Mouse (Mus musculus): ENCODE measurements around the gene Ywhag. TPM values are rescaled to one million over a fixed set of nuclear protein-coding genes. Genes with fewer than 3 reads are reported as not detected.
A peak's percentile ranks its signal among the peaks of the same experiment; 100 is the strongest.

Gene Ywhag
- polyA plus RNA-seq, 1 experiment from 2014 or later: 93.3 TPM

GRCm38 (mm10) chr5:135879449-135880158 lies 54.8 kb downstream of the Ywhag start:
- no peak for DNase-seq (ENCODE audit: low spot score)
- no peaks in the 10 kb centered on the region for H3K36me3 ChIP-seq (ENCODE audit: control insufficient read depth, insufficient read depth, low read length)
- no peak overlapping the region for H3K9ac ChIP-seq (ENCODE audit: low read length)
- no peaks in the 10 kb centered on the region for H3K27me3 ChIP-seq (replicated peaks; ENCODE audit: control insufficient read depth, insufficient read depth, low read length)
- no peak overlapping the region for H3K4me3 ChIP-seq (ENCODE audit: low read depth, low read length)
- 0 out of 2 replicates have a peak, but pooled peaks have one; percentile 29 for ATAC-seq (replicated peaks; ENCODE audit: low FRiP score, low TSS enrichment, low read depth)
- no peak overlapping the region for H3K4me2 ChIP-seq (ENCODE audit: low read length)
- H3K9me3 ChIP-seq (ENCODE audit: control insufficient read depth, low read length): no peaks in the 10 kb centered on the region
- WGBS: 29% methylated on average over 13 of the region's 13 CpGs
- H3K4me1 ChIP-seq (replicated peaks; ENCODE audit: control insufficient read depth, insufficient read depth, low read length): peaks cover 11% of the 10 kb centered on the region
- no peak overlapping the region for H3K27ac ChIP-seq (ENCODE audit: low read depth)

- H3K9me3 ChIP-seq (ENCODE audit: control insufficient read depth, low read length): no peaks in the 10 kb centered on the region
- H3K4me3 ChIP-seq (ENCODE audit: low read depth, low read length): peak overlapping the region; percentile 35
- peaks cover 11% of the 10 kb centered on the region for H3K4me1 ChIP-seq (replicated peaks; ENCODE audit: control insufficient read depth, insufficient read depth, low read length)
- H3K27me3 ChIP-seq (replicated peaks; ENCODE audit: control insufficient read depth, insufficient read depth, low read length): peaks cover 9% of the 10 kb centered on the region; the same call in 1 of the 2 replicates
- ATAC-seq (replicated peaks; ENCODE audit: low FRiP score, low TSS enrichment, low read depth): peak; percentile 48; the same call in 1 of the 2 replicates
- WGBS: under 1% methylated on average over 16 of the region's 16 CpGs
- H3K9ac ChIP-seq (ENCODE audit: low read length): 0 out of 2 replicates have a peak overlapping the region, but pooled peaks have one; percentile 29
- H3K36me3 ChIP-seq (ENCODE audit: control insufficient read depth, insufficient read depth, low read length): no peaks in the 10 kb centered on the region
- peak; percentile 75 for DNase-seq (ENCODE audit: low spot score)
- peak overlapping the region; percentile 60 for H3K4me2 ChIP-seq (ENCODE audit: low read length)
- no peak overlapping the region for H3K27ac ChIP-seq (ENCODE audit: low read depth)
Measured at GRCm38 (mm10) chr5:135877831-135878231, 56.6 kb downstream of the Ywhag start.

- no peak for ATAC-seq (replicated peaks; ENCODE audit: low FRiP score, low TSS enrichment, low read depth)
- peaks cover 11% of the 10 kb centered on the region for H3K4me1 ChIP-seq (replicated peaks; ENCODE audit: control insufficient read depth, insufficient read depth, low read length)
- H3K27ac ChIP-seq (ENCODE audit: low read depth): no peak overlapping the region
- H3K4me3 ChIP-seq (ENCODE audit: low read depth, low read length): 0 out of 2 replicates have a peak overlapping the region, but pooled peaks have one; percentile 35
- H3K36me3 ChIP-seq (ENCODE audit: control insufficient read depth, insufficient read depth, low read length): no peaks in the 10 kb centered on the region
- peak; percentile 80 for DNase-seq (ENCODE audit: low spot score)
- no peak overlapping the region for H3K9ac ChIP-seq (ENCODE audit: low read length)
- 19% methylated on average over 8 of the region's 8 CpGs for WGBS
- no peaks in the 10 kb centered on the region for H3K9me3 ChIP-seq (ENCODE audit: control insufficient read depth, low read length)
- peak overlapping the region; percentile 60 for H3K4me2 ChIP-seq (ENCODE audit: low read length)
- peaks cover 12% of the 10 kb centered on the region; the same call in 1 of the 2 replicates for H3K27me3 ChIP-seq (replicated peaks; ENCODE audit: control insufficient read depth, insufficient read depth, low read length)
Measured at GRCm38 (mm10) chr5:135877180-135877579, 57.2 kb downstream of the Ywhag start.

GRCm38 (mm10) chr5:135873753-135874152 lies 60.7 kb downstream of the Ywhag start:
- peaks cover 5% of the 10 kb centered on the region; the same call in 1 of the 2 replicates for H3K4me1 ChIP-seq (replicated peaks; ENCODE audit: control insufficient read depth, insufficient read depth, low read length)
- H3K27me3 ChIP-seq (replicated peaks; ENCODE audit: control insufficient read depth, insufficient read depth, low read length): peaks cover 45% of the 10 kb centered on the region
- H3K27ac ChIP-seq (ENCODE audit: low read depth): no peak overlapping the region
- H3K4me2 ChIP-seq (ENCODE audit: low read length): no peak overlapping the region
- no peak overlapping the region for H3K9ac ChIP-seq (ENCODE audit: low read length)
- no peaks in the 10 kb centered on the region for H3K36me3 ChIP-seq (ENCODE audit: control insufficient read depth, insufficient read depth, low read length)
- 57% methylated on average over 9 of the region's 9 CpGs for WGBS
- DNase-seq (ENCODE audit: low spot score) (no peak), ATAC-seq (replicated peaks; ENCODE audit: low FRiP score, low TSS enrichment, low read depth) (no peak)
- H3K9me3 ChIP-seq (ENCODE audit: control insufficient read depth, low read length): no peaks in the 10 kb centered on the region
- H3K4me3 ChIP-seq (ENCODE audit: low read depth, low read length): no peak overlapping the region

- no peak for ATAC-seq (replicated peaks; ENCODE audit: low FRiP score, low TSS enrichment, low read depth)
- Histone ChIP-seq H3K4me2 (ENCODE audit: low read length) (no peak overlapping the region), H3K4me3 (ENCODE audit: low read depth, low read length) (no peak overlapping the region), H3K4me1 (replicated peaks; ENCODE audit: control insufficient read depth, insufficient read depth, low read length) (peaks cover 9% of the 10 kb centered on the region; the same call in 1 of the 2 replicates), H3K27me3 (replicated peaks; ENCODE audit: control insufficient read depth, insufficient read depth, low read length) (peaks cover 52% of the 10 kb centered on the region), H3K9ac (ENCODE audit: low read length) (no peak overlapping the region), H3K27ac (ENCODE audit: low read depth) (no peak overlapping the region), H3K36me3 (ENCODE audit: control insufficient read depth, insufficient read depth, low read length) (no peaks in the 10 kb centered on the region), H3K9me3 (ENCODE audit: control insufficient read depth, low read length) (no peaks in the 10 kb centered on the region)
- DNase-seq (ENCODE audit: low spot score): no peak
- 18% methylated on average over 16 of the region's 16 CpGs for WGBS
Measured at GRCm38 (mm10) chr5:135872996-135873395, 61.4 kb downstream of the Ywhag start.

GRCm38 (mm10) chr5:135870505-135870904 lies 63.9 kb downstream of the Ywhag start:
- Histone ChIP-seq H3K4me3 (ENCODE audit: low read depth, low read length) (no peak overlapping the region), H3K4me1 (replicated peaks; ENCODE audit: control insufficient read depth, insufficient read depth, low read length) (0 out of 2 replicates have a peak, but pooled peaks cover 8% of the 10 kb centered on the region), H3K9me3 (ENCODE audit: control insufficient read depth, low read length) (no peaks in the 10 kb centered on the region), H3K9ac (ENCODE audit: low read length) (no peak overlapping the region), H3K4me2 (ENCODE audit: low read length) (no peak overlapping the region), H3K27ac (ENCODE audit: low read depth) (no peak overlapping the region), H3K36me3 (ENCODE audit: control insufficient read depth, insufficient read depth, low read length) (no peaks in the 10 kb centered on the region), H3K27me3 (replicated peaks; ENCODE audit: control insufficient read depth, insufficient read depth, low read length) (peaks cover 75% of the 10 kb centered on the region)
- no peak for DNase-seq (ENCODE audit: low spot score)
- no peak for ATAC-seq (replicated peaks; ENCODE audit: low FRiP score, low TSS enrichment, low read depth)
- WGBS: 89% methylated on average over 5 of the region's 5 CpGs

- Histone ChIP-seq H3K4me2 (ENCODE audit: low read length) (no peak overlapping the region), H3K9ac (ENCODE audit: low read length) (no peak overlapping the region), H3K4me3 (ENCODE audit: low read depth, low read length) (no peak overlapping the region), H3K36me3 (ENCODE audit: control insufficient read depth, insufficient read depth, low read length) (no peaks in the 10 kb centered on the region), H3K27me3 (replicated peaks; ENCODE audit: control insufficient read depth, insufficient read depth, low read length) (peaks cover 80% of the 10 kb centered on the region), H3K9me3 (ENCODE audit: control insufficient read depth, low read length) (no peaks in the 10 kb centered on the region), H3K4me1 (replicated peaks; ENCODE audit: control insufficient read depth, insufficient read depth, low read length) (0 out of 2 replicates have a peak, but pooled peaks cover 8% of the 10 kb centered on the region), H3K27ac (ENCODE audit: low read depth) (no peak overlapping the region)
- DNase-seq (ENCODE audit: low spot score) (no peak), ATAC-seq (replicated peaks; ENCODE audit: low FRiP score, low TSS enrichment, low read depth) (no peak)
- WGBS: 58% methylated on average over 14 of the region's 14 CpGs
Measured at GRCm38 (mm10) chr5:135869661-135870423, 64.6 kb downstream of the Ywhag start.

- Histone ChIP-seq H3K36me3 (ENCODE audit: control insufficient read depth, insufficient read depth, low read length) (no peaks in the 10 kb centered on the region), H3K4me1 (replicated peaks; ENCODE audit: control insufficient read depth, insufficient read depth, low read length) (0 out of 2 replicates have a peak, but pooled peaks cover 8% of the 10 kb centered on the region), H3K4me3 (ENCODE audit: low read depth, low read length) (peak overlapping the region; percentile 44; the same call in 1 of the 2 replicates), H3K27me3 (replicated peaks; ENCODE audit: control insufficient read depth, insufficient read depth, low read length) (peaks cover 78% of the 10 kb centered on the region), H3K9ac (ENCODE audit: low read length) (no peak overlapping the region), H3K27ac (ENCODE audit: low read depth) (no peak overlapping the region), H3K4me2 (ENCODE audit: low read length) (peak overlapping the region; percentile 88), H3K9me3 (ENCODE audit: control insufficient read depth, low read length) (no peaks in the 10 kb centered on the region)
- DNase-seq (ENCODE audit: low spot score): no peak
- 0 out of 2 replicates have a peak, but pooled peaks have one; percentile 43 for ATAC-seq (replicated peaks; ENCODE audit: low FRiP score, low TSS enrichment, low read depth)
- WGBS: 2% methylated on average over 27 of the region's 27 CpGs
Measured at GRCm38 (mm10) chr5:135868653-135869052, 65.8 kb downstream of the Ywhag start.

All from intestine, embryonic 14.5 days (tissue).